Mouse (Mus musculus): ENCODE measurements around the gene Tpst2. TPM values are rescaled to one million over a fixed set of nuclear protein-coding genes. Genes with fewer than 3 reads are reported as not detected.

Tpst2 gene
- polyA plus RNA-seq, 1 experiment: 1.5 TPM

- peaks cover 18% of the 10 kb centered on the region for H3K27me3 ChIP-seq (ENCODE audit: control insufficient read depth)
- H3K36me3 ChIP-seq (ENCODE audit: control insufficient read depth): peaks cover 5% of the 10 kb centered on the region; the same call in 1 of the 2 replicates
- H3K4me1 ChIP-seq (ENCODE audit: control insufficient read depth): peaks cover 40% of the 10 kb centered on the region
- no peak overlapping the region for H3K4me3 ChIP-seq (replicated peaks)
- TF ChIP-seq TAL1 (IDR thresholded peaks at IDR 0.05; ENCODE audit: low read length): no peak
- TF ChIP-seq GATA1 (IDR thresholded peaks at IDR 0.05; ENCODE audit: low read length): no peak
- peaks cover 13% of the 10 kb centered on the region for H3K9me3 ChIP-seq (ENCODE audit: control insufficient read depth, low read length)
Measured at GRCm38 (mm10) chr5:112238781-112239482, 37.6 kb upstream of the Tpst2 start.

GRCm38 (mm10) chr5:112240761-112241160 lies 35.7 kb upstream of the Tpst2 start:
- H3K4me3 ChIP-seq (replicated peaks): no peak overlapping the region
- H3K36me3 ChIP-seq (ENCODE audit: control insufficient read depth): peaks cover 5% of the 10 kb centered on the region; the same call in 1 of the 2 replicates
- TF ChIP-seq TAL1 (IDR thresholded peaks at IDR 0.05; ENCODE audit: low read length) (no peak), GATA1 (IDR thresholded peaks at IDR 0.05; ENCODE audit: low read length) (no peak)
- peaks cover 13% of the 10 kb centered on the region for H3K9me3 ChIP-seq (ENCODE audit: control insufficient read depth, low read length)
- peaks cover 18% of the 10 kb centered on the region for H3K27me3 ChIP-seq (ENCODE audit: control insufficient read depth)
- H3K4me1 ChIP-seq (ENCODE audit: control insufficient read depth): peaks cover 57% of the 10 kb centered on the region

- H3K4me1 ChIP-seq (ENCODE audit: control insufficient read depth): peaks cover 59% of the 10 kb centered on the region
Measured at GRCm38 (mm10) chr5:112241849-112242248, 34.6 kb upstream of the Tpst2 start.

GRCm38 (mm10) chr5:112242361-112242778 lies 34.1 kb upstream of the Tpst2 start:
- Histone ChIP-seq H3K27me3 (ENCODE audit: control insufficient read depth) (peaks cover 9% of the 10 kb centered on the region), H3K4me3 (replicated peaks) (no peak overlapping the region), H3K9me3 (ENCODE audit: control insufficient read depth, low read length) (peaks cover 13% of the 10 kb centered on the region), H3K4me1 (ENCODE audit: control insufficient read depth) (peaks cover 59% of the 10 kb centered on the region), H3K36me3 (ENCODE audit: control insufficient read depth) (peaks cover 5% of the 10 kb centered on the region; the same call in 1 of the 2 replicates)
- TF ChIP-seq TAL1 (IDR thresholded peaks at IDR 0.05; ENCODE audit: low read length) (peak; percentile 16; the same call in 1 of the 3 replicates), GATA1 (IDR thresholded peaks at IDR 0.05; ENCODE audit: low read length) (no peak)

More at GRCm38 (mm10) chr5:112241849-112242248, 34.6 kb upstream of the Tpst2 start:
- H3K27me3 ChIP-seq (ENCODE audit: control insufficient read depth): peaks cover 13% of the 10 kb centered on the region
- peaks cover 5% of the 10 kb centered on the region; the same call in 1 of the 2 replicates for H3K36me3 ChIP-seq (ENCODE audit: control insufficient read depth)
- H3K4me3 ChIP-seq (replicated peaks): no peak overlapping the region
- H3K9me3 ChIP-seq (ENCODE audit: control insufficient read depth, low read length): peaks cover 13% of the 10 kb centered on the region
- TF ChIP-seq TAL1 (IDR thresholded peaks at IDR 0.05; ENCODE audit: low read length) (no peak), GATA1 (IDR thresholded peaks at IDR 0.05; ENCODE audit: low read length) (no peak)

GRCm38 (mm10) chr5:112243041-112243440 lies 33.5 kb upstream of the Tpst2 start:
- Histone ChIP-seq H3K4me3 (replicated peaks) (no peak overlapping the region), H3K27me3 (ENCODE audit: control insufficient read depth) (peaks cover 4% of the 10 kb centered on the region), H3K36me3 (ENCODE audit: control insufficient read depth) (peaks cover 5% of the 10 kb centered on the region; the same call in 1 of the 2 replicates), H3K4me1 (ENCODE audit: control insufficient read depth) (peaks cover 59% of the 10 kb centered on the region), H3K9me3 (ENCODE audit: control insufficient read depth, low read length) (peaks cover 13% of the 10 kb centered on the region)
- no peak for TF ChIP-seq GATA1 (IDR thresholded peaks at IDR 0.05; ENCODE audit: low read length)
- TF ChIP-seq TAL1 (IDR thresholded peaks at IDR 0.05; ENCODE audit: low read length): no peak

GRCm38 (mm10) chr5:112243539-112244274 lies 32.8 kb upstream of the Tpst2 start:
- Histone ChIP-seq H3K27me3 (ENCODE audit: control insufficient read depth) (no peaks in the 10 kb centered on the region; the same call in 1 of the 2 replicates), H3K4me3 (replicated peaks) (no peak overlapping the region), H3K36me3 (ENCODE audit: control insufficient read depth) (peaks cover 5% of the 10 kb centered on the region; the same call in 1 of the 2 replicates)

DNA sequence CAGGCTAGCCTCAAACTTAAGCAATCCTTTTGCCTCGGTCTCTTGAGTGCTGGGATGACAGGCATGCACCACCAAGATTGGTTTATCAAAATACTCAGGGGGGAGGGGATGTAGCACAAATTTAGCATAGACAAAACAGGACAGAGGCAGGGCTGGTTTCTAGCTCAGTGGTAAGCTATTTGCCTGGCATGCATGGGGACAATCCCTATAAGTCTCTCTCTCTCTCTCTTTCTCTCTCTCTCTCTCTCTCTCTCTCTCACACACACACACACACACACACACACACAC lies 32.3 kb upstream of the Tpst2 start:
- Histone ChIP-seq H3K4me1 (ENCODE audit: control insufficient read depth) (peaks cover 59% of the 10 kb centered on the region), H3K9me3 (ENCODE audit: control insufficient read depth, low read length) (peaks cover 13% of the 10 kb centered on the region), H3K36me3 (ENCODE audit: control insufficient read depth) (peaks cover 5% of the 10 kb centered on the region; the same call in 1 of the 2 replicates), H3K4me3 (replicated peaks) (no peak overlapping the region), H3K27me3 (ENCODE audit: control insufficient read depth) (no peaks in the 10 kb centered on the region; the same call in 1 of the 2 replicates)
- TF ChIP-seq TAL1 (IDR thresholded peaks at IDR 0.05; ENCODE audit: low read length) (no peak), GATA1 (IDR thresholded peaks at IDR 0.05; ENCODE audit: low read length) (no peak)

More at GRCm38 (mm10) chr5:112243539-112244274, 32.8 kb upstream of the Tpst2 start:
- no peak for TF ChIP-seq GATA1 (IDR thresholded peaks at IDR 0.05; ENCODE audit: low read length)
- TF ChIP-seq TAL1 (IDR thresholded peaks at IDR 0.05; ENCODE audit: low read length): no peak
- Histone ChIP-seq H3K9me3 (ENCODE audit: control insufficient read depth, low read length) (peaks cover 13% of the 10 kb centered on the region), H3K4me1 (ENCODE audit: control insufficient read depth) (peaks cover 59% of the 10 kb centered on the region)

GRCm38 (mm10) chr5:112244890-112245615 lies 31.4 kb upstream of the Tpst2 start:
- TF ChIP-seq GATA1 (IDR thresholded peaks at IDR 0.05; ENCODE audit: low read length): no peak
- no peak for TF ChIP-seq TAL1 (IDR thresholded peaks at IDR 0.05; ENCODE audit: low read length)
- Histone ChIP-seq H3K4me1 (ENCODE audit: control insufficient read depth) (peaks cover 52% of the 10 kb centered on the region), H3K9me3 (ENCODE audit: control insufficient read depth, low read length) (peaks cover 8% of the 10 kb centered on the region), H3K36me3 (ENCODE audit: control insufficient read depth) (peaks cover 5% of the 10 kb centered on the region; the same call in 1 of the 2 replicates), H3K4me3 (replicated peaks) (no peak overlapping the region), H3K27me3 (ENCODE audit: control insufficient read depth) (no peaks in the 10 kb centered on the region)

Measured in erythroblast, embryonic 14.5 days (primary cell).